Mouse (Mus musculus) left cerebral cortex, adult 2 months (tissue): ENCODE data around the gene Usp19. TPM values are rescaled to one million over a fixed set of nuclear protein-coding genes. Genes with fewer than 3 reads are reported as not detected.

Experiments used
- DNase-seq, 2 experiments: peaks; one replicate each; pipeline ENCODE4 v3.0.0; 2021 to 2022; ENCODE audit warnings: low spot score in 2 of 2, mixed read lengths in 1 of 2; ENCODE audit errors: extremely low spot score in 1 of 2
- H3K27ac ChIP-seq: fragments of 200-600 bp; 2 replicates; pipeline ENCODE4 v1.8.1; 2022
- H3K4me3 ChIP-seq: fragments of 200-600 bp; 2 replicates; pipeline ENCODE4 v1.8.1; 2022
- CTCF ChIP-seq: fragments of 200-600 bp; IDR thresholded peaks from 2 replicates; pipeline ENCODE4 v1.8.1; 2022; ENCODE audit warnings: antibody characterized with exemption, mild to moderate bottlenecking, moderate library complexity
- intact Hi-C: fragments of 180-260 bp; cut with DNase I; formaldehyde crosslinking; loops from one replicate; pipeline ENCODE4 v1.15.1; 2025
- long read RNA-seq, 2 experiments: library from polyadenylated mRNA; stranded (forward); transcript quantifications; one replicate each; pipeline ENCODE4 v2.0.0; 2021; ENCODE audit warnings: borderline mapping rate in 2 of 2
- total RNA-seq, 2 experiments: library from RNA; stranded (reverse); gene quantifications; 2 replicates each; pipeline ENCODE4 v1.2.3; 2021

Gene Usp19
- total RNA-seq = 100 to 1,000 TPM; 153 to 167 TPM
- long read RNA-seq, experiment 1, full-length matches to known transcripts = 85 of 219 reads
- long read RNA-seq, experiment 1, partial matches to known transcripts = 33 of 219 reads
- long read RNA-seq, experiment 1, other reads (novel, unspliced or antisense) = 101 of 219 reads
- long read RNA-seq, experiment 2, full-length matches to known transcripts = 54 of 163 reads
- long read RNA-seq, experiment 2, partial matches to known transcripts = 29 of 163 reads
- long read RNA-seq, experiment 2, other reads (novel, unspliced or antisense) = 80 of 163 reads

GRCm38 (mm10) chr9:108490559-108491285 is at the start of gene Usp19:
TSS of gene Usp19 (plus strand) at chr9:108490602.
- TF ChIP-seq CTCF = no peak
- H3K27ac ChIP-seq = peak within 1 kb of the TSS; percentile 96
- DNase-seq = peak; percentile 94 to 95
- intact Hi-C loops = loop anchor here (2.0 to 10.0 kb wide), 2 partner anchors 26 to 916 kb away; partner anchors contain the start of genes Hyal1, Naa80 and Qrich1
- peak within 1 kb of the TSS; percentile 98 for H3K4me3 ChIP-seq

GRCm38 (mm10) chr9:108441236-108441919 is 49.0 kb upstream of the Usp19 start:
- Histone ChIP-seq H3K27ac (peak overlapping the region; percentile 42), H3K4me3 (no peak overlapping the region; the same call in 1 of the 2 replicates)
- TF ChIP-seq CTCF = no peak
- DNase-seq = no peak
- intact Hi-C loops = loop anchor here (2.0 kb wide), 2 partner anchors 31 to 39 kb away; no protein-coding TSS in a partner anchor

GRCm38 (mm10) chr9:108445125-108445524 is 45.3 kb upstream of the Usp19 start:
- no peak for DNase-seq
- no peak for TF ChIP-seq CTCF
- Histone ChIP-seq H3K4me3 (no peak overlapping the region), H3K27ac (no peak overlapping the region)
- intact Hi-C loops = no loop called here

GRCm38 (mm10) chr9:108449860-108450259 is 40.5 kb upstream of the Usp19 start:
- peak overlapping the region; percentile 67 for H3K27ac ChIP-seq
- no peak for TF ChIP-seq CTCF
- intact Hi-C loops = no loop called here
- DNase-seq = peak; percentile 59 to 62
- peak overlapping the region; percentile 20 for H3K4me3 ChIP-seq

- DNase-seq = peak in 1 of 2 experiments; percentile 68
- Histone ChIP-seq H3K27ac (peak overlapping the region; percentile 67), H3K4me3 (peak overlapping the region; percentile 71)
- intact Hi-C loops = no loop called here
- TF ChIP-seq CTCF = no peak
Observed at GRCm38 (mm10) chr9:108450292-108451169, 39.9 kb upstream of the Usp19 start.

- TF ChIP-seq CTCF = no peak
- no peak for DNase-seq
- peak overlapping the region; percentile 67 for H3K27ac ChIP-seq
- H3K4me3 ChIP-seq = peak overlapping the region; percentile 71
- intact Hi-C loops = no loop called here
Observed at GRCm38 (mm10) chr9:108451170-108451493, 39.3 kb upstream of the Usp19 start.

GRCm38 (mm10) chr9:108451519-108452160 is 38.8 kb upstream of the Usp19 start:
- Histone ChIP-seq H3K27ac (peak overlapping the region; percentile 84), H3K4me3 (peak overlapping the region; percentile 71)
- no peak for TF ChIP-seq CTCF
- no peak for DNase-seq
- intact Hi-C loops = loop anchor here (2.0 kb wide), 1 partner anchor 51 kb away; no protein-coding TSS in a partner anchor

GRCm38 (mm10) chr9:108452291-108452906 is 38.0 kb upstream of the Usp19 start:
- DNase-seq = peak; percentile 87 to 93
- peak overlapping the region; percentile 84 for H3K27ac ChIP-seq
- TF ChIP-seq CTCF = peak; percentile 98
- H3K4me3 ChIP-seq = peak overlapping the region; percentile 71
- intact Hi-C loops = loop anchor here (2.0 kb wide), 1 partner anchor 52 kb away; no protein-coding TSS in a partner anchor

GRCm38 (mm10) chr9:108452911-108453310 is 37.5 kb upstream of the Usp19 start:
- no peak for TF ChIP-seq CTCF
- no peak for DNase-seq
- Histone ChIP-seq H3K4me3 (peak overlapping the region; percentile 71), H3K27ac (peak overlapping the region; percentile 29; the same call in 1 of the 2 replicates)
- intact Hi-C loops = loop anchor here (2.0 kb wide), 1 partner anchor 52 kb away; no protein-coding TSS in a partner anchor

GRCm38 (mm10) chr9:108453458-108453857 is 36.9 kb upstream of the Usp19 start:
- no peak for TF ChIP-seq CTCF
- no peak for DNase-seq
- intact Hi-C loops = loop anchor here (2.0 kb wide), 1 partner anchor 53 kb away; no protein-coding TSS in a partner anchor
- Histone ChIP-seq H3K4me3 (no peak overlapping the region), H3K27ac (peak overlapping the region; percentile 29; the same call in 1 of the 2 replicates)
